Mouse (Mus musculus) hindbrain, embryonic 13.5 days (tissue): ENCODE measurements around the gene Slc1a3. TPM values are rescaled to one million over a fixed set of nuclear protein-coding genes. Genes with fewer than 3 reads are reported as not detected.

Source experiments
- ATAC-seq: fragments of 200-750 bp; cut with Nextera tagmentation; 2 replicates; pipeline ENCODE4 v1.8.0; 2017; ENCODE audit warnings: moderate TSS enrichment; ENCODE audit not compliant: low FRiP score
- H3K27ac ChIP-seq: fragments of 300-500 bp; sonication (generic); 2 replicates; pipeline ENCODE4 v1.5.1; 2015; ENCODE audit warnings: inconsistent platforms, mild to moderate bottlenecking, moderate library complexity
- H3K27me3 ChIP-seq: fragments of 300-500 bp; sonication (generic); 2 replicates; pipeline ENCODE4 v1.6.1; 2015; ENCODE audit warnings: mild to moderate bottlenecking, inconsistent platforms
- H3K36me3 ChIP-seq: fragments of 300-500 bp; sonication (generic); 2 replicates; pipeline ENCODE4 v1.6.1; 2015; ENCODE audit warnings: mild to moderate bottlenecking, inconsistent platforms
- H3K4me1 ChIP-seq: fragments of 300-500 bp; sonication (generic); replicated peaks from 2 replicates; pipeline ENCODE4 v1.6.1; 2015; ENCODE audit warnings: inconsistent platforms
- H3K4me2 ChIP-seq: fragments of 300-500 bp; sonication (generic); 2 replicates; pipeline ENCODE4 v1.6.1; 2015; ENCODE audit warnings: inconsistent platforms, mild to moderate bottlenecking, moderate library complexity
- H3K4me3 ChIP-seq: fragments of 300-500 bp; sonication (generic); 2 replicates; pipeline ENCODE4 v1.5.1; 2015; ENCODE audit warnings: mild to moderate bottlenecking, inconsistent platforms
- H3K9ac ChIP-seq: fragments of 300-500 bp; sonication (generic); 2 replicates; pipeline ENCODE4 v1.6.1; 2015; ENCODE audit warnings: mild to moderate bottlenecking, inconsistent platforms
- H3K9me3 ChIP-seq: fragments of 300-500 bp; sonication (generic); 2 replicates; pipeline ENCODE4 v1.6.1; 2016; ENCODE audit warnings: inconsistent platforms
- WGBS: fragments of 180-500 bp; shearing (Covaris S2); methylation state at CpG from one replicate; pipeline ENCODE4 v1.1.7; 2015; 5-methylcytosine and 5-hydroxymethylcytosine counted together
- polyA plus RNA-seq: library from polyadenylated mRNA; unstranded; fragments of >200 nt; fragmentation: Nextera tagmentation; extraction: Ambion mirVana; gene quantifications from 2 replicates; pipeline ENCODE4 v1.2.1, GENCODE M21; 2015

Gene Slc1a3
- polyA plus RNA-seq, 1 experiment from 2014 or later = 176 TPM

GRCm38 (mm10) chr15:8623879-8624278 lies 86.7 kb downstream of the Slc1a3 start:
- Histone ChIP-seq H3K4me3 (no peak overlapping the region), H3K4me2 (no peak overlapping the region), H3K27ac (no peak overlapping the region)

GRCm38 (mm10) chr15:8619479-8620026 lies 91.0 kb downstream of the Slc1a3 start:
- WGBS = 79% methylated on average over 18 of the region's 18 CpGs

More at GRCm38 (mm10) chr15:8623879-8624278, 86.7 kb downstream of the Slc1a3 start:
- Histone ChIP-seq H3K4me1 (peaks cover 10% of the 10 kb centered on the region), H3K36me3 (no peaks in the 10 kb centered on the region), H3K27me3 (peaks cover 11% of the 10 kb centered on the region), H3K9me3 (no peaks in the 10 kb centered on the region), H3K9ac (no peak overlapping the region)
- no peak for ATAC-seq

GRCm38 (mm10) chr15:8616290-8616689 lies 94.3 kb downstream of the Slc1a3 start:
- no peak overlapping the region for H3K4me3 ChIP-seq
- H3K36me3 ChIP-seq = no peaks in the 10 kb centered on the region
- H3K27me3 ChIP-seq = no peaks in the 10 kb centered on the region
- ATAC-seq = no peak
- no peak overlapping the region for H3K27ac ChIP-seq
- WGBS = 85% methylated on average over 12 of the region's 12 CpGs
- no peak overlapping the region for H3K4me2 ChIP-seq
- H3K9ac ChIP-seq = no peak overlapping the region
- peaks cover 5% of the 10 kb centered on the region; the same call in 1 of the 2 replicates for H3K4me1 ChIP-seq
- no peaks in the 10 kb centered on the region for H3K9me3 ChIP-seq

More at GRCm38 (mm10) chr15:8619479-8620026, 91.0 kb downstream of the Slc1a3 start:
- no peaks in the 10 kb centered on the region for H3K36me3 ChIP-seq
- H3K4me1 ChIP-seq = peaks cover 5% of the 10 kb centered on the region; the same call in 1 of the 2 replicates
- H3K27ac ChIP-seq = no peak overlapping the region
- H3K27me3 ChIP-seq = no peaks in the 10 kb centered on the region
- no peak for ATAC-seq
- H3K4me2 ChIP-seq = no peak overlapping the region
- no peaks in the 10 kb centered on the region for H3K9me3 ChIP-seq
- no peak overlapping the region for H3K4me3 ChIP-seq
- no peak overlapping the region for H3K9ac ChIP-seq

- no peak for ATAC-seq
- WGBS = 73% methylated on average over 11 of the region's 11 CpGs
These were observed 94.9 kb downstream of the Slc1a3 start for GRCm38 (mm10) chr15:8615511-8616224.

GRCm38 (mm10) chr15:8614701-8615100 lies 95.9 kb downstream of the Slc1a3 start:
- Histone ChIP-seq H3K27ac (no peak overlapping the region), H3K4me2 (no peak overlapping the region), H3K4me3 (no peak overlapping the region), H3K27me3 (no peaks in the 10 kb centered on the region), H3K9ac (no peak overlapping the region), H3K4me1 (peaks cover 5% of the 10 kb centered on the region; the same call in 1 of the 2 replicates), H3K9me3 (no peaks in the 10 kb centered on the region), H3K36me3 (no peaks in the 10 kb centered on the region)
- 80% methylated on average over 5 of the region's 5 CpGs for WGBS
- ATAC-seq = no peak

More at GRCm38 (mm10) chr15:8615511-8616224, 94.9 kb downstream of the Slc1a3 start:
- Histone ChIP-seq H3K4me3 (no peak overlapping the region), H3K27ac (no peak overlapping the region), H3K27me3 (no peaks in the 10 kb centered on the region), H3K9me3 (no peaks in the 10 kb centered on the region), H3K9ac (no peak overlapping the region), H3K4me1 (peaks cover 5% of the 10 kb centered on the region; the same call in 1 of the 2 replicates), H3K36me3 (no peaks in the 10 kb centered on the region), H3K4me2 (no peak overlapping the region)

GRCm38 (mm10) chr15:8605538-8606188 lies 104.9 kb downstream of the Slc1a3 start:
- Histone ChIP-seq H3K9ac (no peak overlapping the region), H3K4me1 (no peaks in the 10 kb centered on the region), H3K4me2 (no peak overlapping the region), H3K27ac (no peak overlapping the region), H3K27me3 (no peaks in the 10 kb centered on the region), H3K36me3 (no peaks in the 10 kb centered on the region), H3K4me3 (no peak overlapping the region), H3K9me3 (no peaks in the 10 kb centered on the region)
- WGBS = 73% methylated on average over 6 of the region's 6 CpGs
- no peak for ATAC-seq

GRCm38 (mm10) chr15:8602362-8602761 lies 108.2 kb downstream of the Slc1a3 start:
- Histone ChIP-seq H3K4me2 (no peak overlapping the region), H3K36me3 (no peaks in the 10 kb centered on the region), H3K9me3 (no peaks in the 10 kb centered on the region), H3K27ac (no peak overlapping the region), H3K9ac (no peak overlapping the region), H3K27me3 (no peaks in the 10 kb centered on the region), H3K4me3 (no peak overlapping the region), H3K4me1 (no peaks in the 10 kb centered on the region)
- no peak for ATAC-seq
- 89% methylated on average over 6 of the region's 6 CpGs for WGBS

- no peak overlapping the region for H3K27ac ChIP-seq
- H3K9ac ChIP-seq = no peak overlapping the region
- no peaks in the 10 kb centered on the region for H3K36me3 ChIP-seq
- H3K9me3 ChIP-seq = no peaks in the 10 kb centered on the region
- no peak overlapping the region for H3K4me2 ChIP-seq
- no peaks in the 10 kb centered on the region for H3K4me1 ChIP-seq
- WGBS = 78% methylated on average over 13 of the region's 13 CpGs
- H3K27me3 ChIP-seq = no peaks in the 10 kb centered on the region
- no peak; the same call in 1 of the 2 replicates for ATAC-seq
- H3K4me3 ChIP-seq = no peak overlapping the region
These were observed 109.0 kb downstream of the Slc1a3 start for GRCm38 (mm10) chr15:8601312-8602146.

- Histone ChIP-seq H3K9me3 (no peaks in the 10 kb centered on the region), H3K27me3 (no peaks in the 10 kb centered on the region), H3K4me3 (no peak overlapping the region), H3K27ac (no peak overlapping the region), H3K4me1 (no peaks in the 10 kb centered on the region), H3K36me3 (no peaks in the 10 kb centered on the region), H3K4me2 (no peak overlapping the region), H3K9ac (no peak overlapping the region)
- WGBS = 86% methylated on average over 8 of the region's 8 CpGs
- no peak for ATAC-seq
These were observed 114.1 kb downstream of the Slc1a3 start for GRCm38 (mm10) chr15:8596375-8596900.

GRCm38 (mm10) chr15:8595226-8595625 lies 115.3 kb downstream of the Slc1a3 start:
- no peaks in the 10 kb centered on the region for H3K9me3 ChIP-seq
- H3K27me3 ChIP-seq = no peaks in the 10 kb centered on the region
- no peak overlapping the region for H3K4me3 ChIP-seq
- WGBS = 84% methylated on average over 12 of the region's 12 CpGs
- H3K36me3 ChIP-seq = no peaks in the 10 kb centered on the region
- no peak overlapping the region for H3K9ac ChIP-seq
- no peak overlapping the region for H3K27ac ChIP-seq
- no peak overlapping the region for H3K4me2 ChIP-seq
- ATAC-seq = no peak
- no peaks in the 10 kb centered on the region for H3K4me1 ChIP-seq

GRCm38 (mm10) chr15:8589503-8590116 lies 121.0 kb downstream of the Slc1a3 start:
- no peak overlapping the region for H3K4me2 ChIP-seq
- ATAC-seq = no peak

More at GRCm38 (mm10) chr15:8589503-8590116, 121.0 kb downstream of the Slc1a3 start:
- Histone ChIP-seq H3K4me3 (no peak overlapping the region), H3K9me3 (no peaks in the 10 kb centered on the region), H3K4me1 (peaks cover 5% of the 10 kb centered on the region; the same call in 1 of the 2 replicates), H3K9ac (no peak overlapping the region), H3K27ac (no peak overlapping the region), H3K36me3 (no peaks in the 10 kb centered on the region), H3K27me3 (no peaks in the 10 kb centered on the region)
- WGBS = 23% methylated on average over 11 of the region's 11 CpGs
